Mouse (Mus musculus) lung, postnatal 36 days (tissue): ENCODE data around the gene Crygd.

Source experiments
- DNase-seq: peaks from one replicate; pipeline ENCODE4 v3.0.0; 2022; ENCODE audit warnings: mixed read lengths

The Crygd gene

DNA sequence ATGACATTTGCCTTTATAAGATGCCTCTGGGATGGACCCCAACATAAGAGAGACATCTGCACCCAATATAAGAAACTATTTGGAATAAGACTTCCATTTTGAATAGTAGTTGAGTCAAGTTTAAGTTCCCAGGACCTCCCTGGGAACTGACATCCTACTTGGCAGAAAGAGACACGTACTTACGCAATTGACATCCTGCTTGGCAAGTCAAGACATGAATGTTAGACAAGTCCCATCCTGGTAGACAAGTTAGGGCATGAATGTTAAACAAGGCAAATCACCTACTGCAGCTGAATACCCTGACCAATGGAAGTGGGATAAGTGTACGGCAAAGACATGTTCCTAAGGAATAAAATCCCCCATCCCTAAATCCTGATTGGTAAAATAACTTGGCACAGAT lies 21.4 kb downstream of the Crygd start:
- DNase-seq: peak; percentile 14

DNA sequence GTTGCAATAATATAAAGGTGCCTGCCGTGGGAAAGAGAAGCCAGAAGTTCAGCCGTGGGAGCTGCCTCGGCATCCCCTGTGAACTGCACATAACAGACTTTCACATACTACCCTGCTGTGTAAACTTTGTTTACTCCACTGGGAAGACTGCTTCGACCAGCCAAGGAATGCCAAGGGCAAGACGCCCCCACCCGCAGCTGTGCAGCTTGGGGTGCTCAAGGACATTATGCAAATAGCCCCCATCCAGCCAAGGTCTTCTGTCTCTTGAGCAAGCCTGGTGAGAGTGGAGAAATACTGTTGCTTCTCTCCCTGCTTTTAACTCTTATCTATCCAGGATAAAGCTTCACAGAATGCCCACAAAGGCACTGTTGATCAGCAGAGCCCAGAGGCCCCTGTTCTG lies 22.4 kb downstream of the Crygd start:
- DNase-seq: peak; percentile 3

DNA sequence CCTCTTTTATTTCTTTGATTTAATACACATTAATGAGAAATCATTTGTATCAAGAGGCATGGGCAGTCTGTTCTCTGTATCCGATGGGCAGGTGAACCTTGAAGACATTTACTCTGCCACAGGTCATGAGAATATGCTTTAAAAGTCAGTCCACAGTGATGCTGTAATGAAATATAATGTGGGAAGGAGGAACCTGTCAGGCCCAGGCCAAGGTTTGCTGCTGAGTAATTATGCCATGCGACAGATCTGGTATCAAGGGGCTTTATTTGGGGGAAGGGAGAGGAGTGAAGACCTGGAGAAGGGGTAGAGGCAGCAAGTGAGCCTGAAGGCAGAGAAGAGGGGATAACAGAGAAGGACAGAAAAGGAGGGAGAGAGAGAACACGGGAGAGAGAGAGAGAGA lies 23.6 kb downstream of the Crygd start:
- no peak for DNase-seq

DNA sequence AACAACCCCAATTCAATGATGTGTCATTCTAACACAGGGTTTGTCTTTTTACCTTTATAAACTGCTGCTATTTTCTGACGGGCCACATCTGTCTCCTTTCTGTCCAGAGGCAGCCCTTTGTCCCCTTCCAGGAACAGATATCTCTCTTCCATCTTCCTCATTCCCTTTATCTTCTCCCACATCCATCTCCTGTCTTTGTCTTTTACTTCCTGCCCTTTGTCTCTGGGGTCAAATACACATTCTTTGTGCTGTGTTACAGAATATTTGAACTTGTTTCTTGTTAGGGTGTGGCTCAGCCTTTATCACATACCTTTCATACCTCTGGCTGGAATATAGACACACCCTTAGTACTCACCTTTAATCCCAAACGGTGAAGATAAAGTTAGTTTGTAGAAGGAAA lies 25.7 kb downstream of the Crygd start:
- no peak for DNase-seq

DNA sequence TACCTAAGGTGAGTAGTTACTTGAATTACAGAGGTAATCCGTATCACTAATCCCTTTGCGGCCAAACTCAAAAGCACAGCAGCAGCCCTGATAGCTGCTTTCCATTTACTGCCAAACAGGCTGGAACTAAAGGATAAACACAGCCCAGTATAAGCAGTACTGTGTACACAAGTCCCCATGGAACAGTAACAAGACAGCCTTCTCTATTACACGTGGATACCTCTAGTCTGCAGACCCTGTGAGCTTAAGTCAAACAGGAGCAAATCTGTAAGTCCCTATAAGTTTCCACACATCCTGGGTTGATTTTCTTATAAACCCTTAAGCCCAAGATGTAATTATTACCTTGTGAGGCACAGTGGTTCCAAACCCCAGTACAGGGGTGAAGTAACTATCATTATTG lies 27.7 kb downstream of the Crygd start:
- DNase-seq: no peak

DNA sequence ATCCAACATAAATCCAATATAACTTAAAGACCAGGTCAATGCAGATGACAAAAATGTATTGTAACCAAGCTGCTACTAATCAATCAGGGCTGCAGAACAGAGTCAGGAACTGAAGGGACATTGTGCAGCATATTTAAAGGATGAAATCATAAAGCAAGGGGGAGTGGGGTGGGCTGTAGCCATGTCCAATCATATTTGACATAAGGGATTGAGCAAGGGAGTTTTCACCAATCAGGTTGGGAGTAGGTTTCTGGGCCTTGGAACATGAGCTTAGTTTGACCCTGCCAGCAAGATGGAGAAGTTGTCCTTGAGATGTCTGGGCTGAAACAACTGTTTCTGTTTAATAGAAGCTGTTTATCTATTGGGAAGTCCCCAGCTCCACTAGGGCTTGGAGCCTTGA lies 30.6 kb downstream of the Crygd start, which contains the start of gene Akr1cl:
Gene Akr1cl (minus strand): TSS at position 119 of the 400 bp plus-strand sequence.
- no peak for DNase-seq

DNA sequence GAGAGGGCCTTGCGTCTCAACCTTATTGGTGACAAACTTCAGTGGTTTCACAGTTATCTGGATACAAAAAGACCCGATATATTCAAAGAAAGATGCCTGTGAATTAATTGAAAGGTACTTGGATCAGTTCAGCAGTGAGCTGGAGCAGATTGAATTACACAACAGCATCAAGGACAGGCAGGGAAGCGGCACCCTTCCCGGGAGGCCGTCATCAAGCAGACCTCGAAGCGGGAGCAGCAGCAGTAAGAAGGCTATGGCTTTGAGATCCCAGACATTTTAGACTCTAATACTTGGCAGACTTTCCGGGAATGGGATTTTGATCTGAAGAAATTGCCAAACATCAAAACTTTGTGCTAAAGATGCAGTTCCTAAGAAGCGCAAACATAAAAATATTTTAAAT lies 35.0 kb downstream of the Crygd start:
- DNase-seq: no peak

DNA sequence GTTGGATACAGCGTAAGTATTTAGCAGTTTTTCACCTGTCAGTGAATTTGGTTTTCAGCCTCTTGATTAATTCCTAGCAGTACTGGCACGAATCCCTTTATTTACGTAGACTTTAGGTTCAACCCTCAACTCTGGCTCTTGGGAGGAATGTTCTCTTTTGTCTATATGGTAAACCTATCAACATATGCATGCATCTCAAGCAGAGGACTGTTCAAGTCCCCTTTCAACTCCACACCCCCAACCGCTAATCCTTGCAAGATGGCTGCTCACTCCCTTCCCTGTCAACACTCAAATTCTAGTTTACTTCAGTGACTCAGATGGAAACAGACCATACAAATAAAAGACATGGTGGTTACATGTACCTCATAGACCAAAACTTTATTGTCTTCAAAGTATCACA lies 50.5 kb downstream of the Crygd start:
- no peak for DNase-seq
